Mouse (Mus musculus) kidney, adult 9 months (tissue): ENCODE measurements at regions not wholly inside any gene's neighbourhood (a gene's known extent, or its start where the extent isn't known, plus 50 kb on each side); places are given as distances from the start of the nearest gene placed in this dataset.

Experiments used
- DNase-seq: peaks from one replicate; pipeline ENCODE4 v3.0.0; 2022

DNA sequence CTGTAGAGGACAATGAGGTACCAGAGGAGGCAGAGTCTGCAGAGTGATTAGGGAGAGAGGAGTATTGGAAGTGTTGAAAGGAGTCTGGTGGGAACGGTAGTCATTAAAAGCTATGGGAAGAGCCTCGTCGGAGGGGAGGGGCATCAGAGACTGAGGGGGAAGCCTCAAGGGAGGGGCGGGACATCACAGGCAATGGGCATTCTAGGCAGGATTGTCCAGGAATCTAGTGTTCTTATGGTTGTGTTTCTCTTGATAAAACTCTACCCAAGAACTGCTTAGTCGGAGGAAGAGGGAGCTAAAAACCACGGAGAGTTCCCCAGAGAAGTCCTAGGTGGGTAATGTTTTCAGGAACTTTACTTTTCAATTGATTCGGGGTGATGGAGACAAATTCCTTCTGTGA, 90.2 kb downstream of the Sec23ip start:
- no peak for DNase-seq

- no peak for DNase-seq
Measured at GRCm38 (mm10) chr7:128836435-128836834, 91.7 kb downstream of the Sec23ip start.

GRCm38 (mm10) chr7:128842561-128842960, 97.8 kb downstream of the Sec23ip start:
- no peak for DNase-seq

DNA sequence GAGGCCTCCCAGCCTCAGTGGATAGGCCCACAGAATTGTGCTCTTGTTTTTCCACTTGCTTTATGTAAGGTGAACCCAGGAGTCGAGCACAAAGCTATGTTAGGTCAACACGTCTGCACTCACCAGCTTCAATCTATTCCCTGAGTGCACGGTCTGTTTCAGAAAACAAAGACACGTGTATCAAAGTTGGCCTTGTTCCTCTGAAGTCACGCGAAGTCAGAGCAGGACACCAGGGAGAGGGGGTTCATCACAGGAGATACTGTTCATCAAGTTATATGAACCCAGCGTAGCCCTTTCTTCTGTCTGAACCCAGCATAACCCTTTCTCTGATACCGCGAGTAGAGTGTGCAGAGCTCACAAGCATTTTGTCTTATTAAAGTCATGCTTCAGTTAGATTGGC, 98.8 kb downstream of the Sec23ip start:
- DNase-seq: no peak

DNA sequence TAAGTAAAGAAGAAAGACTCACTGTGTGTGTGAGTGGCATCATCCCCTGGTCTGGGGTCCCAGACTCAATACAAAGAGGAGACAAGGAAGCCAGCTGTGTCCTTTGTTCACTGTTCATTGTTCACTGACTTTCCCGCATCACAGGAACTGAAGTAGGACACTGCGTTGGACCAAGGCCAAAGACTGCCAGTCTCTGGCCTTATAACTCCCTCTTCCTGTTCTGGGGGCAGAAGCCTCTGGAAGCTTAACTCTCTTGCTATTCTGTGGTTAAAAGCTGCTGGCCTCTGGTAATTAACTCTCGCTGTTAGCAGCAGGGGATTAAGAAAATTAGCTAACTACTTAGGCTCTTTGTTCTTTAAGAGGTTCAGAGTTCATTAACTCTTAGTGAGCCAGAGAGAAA, 104.5 kb downstream of the Sec23ip start:
- no peak for DNase-seq

DNA sequence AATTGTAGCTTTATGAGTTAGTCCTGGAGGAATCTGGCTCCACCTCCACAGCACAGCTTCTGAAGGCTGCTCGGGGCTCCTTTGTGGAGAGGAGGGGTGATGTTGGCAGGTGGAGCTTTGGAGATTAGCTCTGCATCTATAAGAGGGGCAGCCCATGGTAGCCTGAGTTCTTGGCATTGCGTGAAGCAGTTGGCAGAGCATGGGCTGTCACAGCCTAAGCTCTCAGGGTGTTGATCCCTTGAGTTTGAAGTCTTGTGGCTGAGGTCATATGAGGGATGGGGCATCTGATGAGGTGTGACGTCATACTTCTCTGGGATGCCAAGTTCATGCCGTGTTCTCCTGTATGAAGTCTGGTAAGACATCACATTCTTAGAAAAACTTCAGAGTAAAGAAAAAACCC, 109.5 kb downstream of the Sec23ip start:
- no peak for DNase-seq

- no peak for DNase-seq
Measured at GRCm38 (mm10) chr7:128854690-128855343, 110.1 kb downstream of the Sec23ip start.

GRCm38 (mm10) chr7:128860141-128860540, 115.4 kb downstream of the Sec23ip start:
- peak; percentile 65 for DNase-seq

GRCm38 (mm10) chr7:128860709-128861108, 116.0 kb downstream of the Sec23ip start:
- peak; percentile 16 for DNase-seq

DNA sequence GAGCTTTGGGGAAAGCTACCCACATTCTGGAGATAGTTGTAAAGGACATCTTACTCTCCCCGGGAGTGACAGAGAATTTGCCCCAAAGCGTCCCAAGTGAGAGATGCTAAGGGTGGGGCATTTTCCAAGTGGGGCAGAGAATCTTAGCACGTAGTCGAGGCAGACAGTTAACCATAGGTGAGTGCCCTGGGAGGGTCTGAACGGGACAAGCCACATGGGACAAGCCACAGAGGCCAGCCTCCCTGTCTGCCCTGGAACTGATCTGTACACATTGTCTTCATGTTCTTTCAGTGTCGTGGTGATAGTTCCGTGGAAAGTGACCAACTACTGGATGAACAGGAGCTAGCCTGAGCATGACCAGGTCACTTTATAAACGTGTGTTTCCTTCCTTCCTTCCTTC, 116.6 kb downstream of the Sec23ip start:
- no peak for DNase-seq

GRCm38 (mm10) chr7:128868799-128869198, 124.1 kb downstream of the Sec23ip start:
- no peak for DNase-seq

GRCm38 (mm10) chr7:128884015-128884414, 139.3 kb downstream of the Sec23ip start:
- DNase-seq: no peak

- no peak for DNase-seq
Measured at GRCm38 (mm10) chr7:128885551-128885950, 140.8 kb downstream of the Sec23ip start.

GRCm38 (mm10) chr7:128910134-128910533, 165.4 kb downstream of the Sec23ip start:
- no peak for DNase-seq

DNA sequence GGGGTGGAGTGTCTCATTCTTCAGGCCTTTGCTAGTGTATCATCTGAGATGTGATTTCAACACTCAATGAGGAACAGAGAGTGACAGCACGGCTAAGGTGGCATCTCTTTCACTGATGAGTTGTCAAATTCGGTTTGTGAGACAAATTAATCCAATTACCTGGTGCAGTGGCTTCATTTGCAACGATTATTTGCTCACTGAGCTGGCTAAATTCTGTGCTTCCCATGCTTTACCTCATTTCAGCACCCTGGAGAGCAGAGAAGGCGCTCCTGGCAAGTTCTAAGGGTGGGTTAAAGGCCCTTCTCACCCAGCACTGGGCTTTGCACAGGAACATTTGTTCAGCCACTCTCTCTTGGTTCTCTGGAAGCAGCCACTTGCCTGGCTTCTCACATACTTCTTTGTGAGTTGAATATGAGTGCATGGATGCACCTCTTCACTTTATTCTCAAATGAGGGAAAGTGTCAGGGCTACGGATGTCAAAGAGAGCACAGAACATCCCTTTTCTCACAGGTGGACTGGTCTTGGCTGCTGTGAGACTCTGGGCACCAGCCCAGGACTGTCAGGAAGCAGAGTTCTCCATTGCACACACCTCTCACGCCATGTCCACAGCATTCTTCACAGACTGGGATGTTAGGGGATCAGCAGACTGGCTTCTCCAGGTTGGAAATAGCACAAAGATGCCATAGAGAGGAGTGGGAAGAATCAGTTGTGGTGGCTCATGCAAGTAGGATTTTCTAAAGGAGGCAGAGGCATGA, 193.4 kb downstream of the Sec23ip start:
- peak; percentile 3 for DNase-seq

- no peak for DNase-seq
Measured at GRCm38 (mm10) chr7:128960575-128960974, 215.8 kb downstream of the Sec23ip start.

DNA sequence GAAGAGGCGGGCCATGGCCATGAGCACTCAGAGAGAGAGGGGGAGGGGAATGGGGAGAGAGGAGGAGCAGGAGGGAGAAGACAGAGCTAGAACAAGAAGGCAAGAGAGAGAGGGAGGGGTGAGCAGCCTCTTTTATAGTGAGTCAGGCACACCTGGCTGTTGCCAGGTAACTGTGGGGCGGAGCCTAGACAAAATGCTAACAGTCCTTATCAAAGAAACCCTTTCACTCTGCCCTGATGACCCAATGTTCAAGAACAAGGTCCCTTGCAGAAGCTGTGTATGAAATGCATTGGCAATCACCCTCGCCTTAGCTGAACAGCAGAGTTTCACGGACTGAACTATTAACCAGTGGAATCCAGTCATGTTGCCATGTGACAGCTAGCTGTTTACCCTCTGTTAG, 235.2 kb downstream of the Sec23ip start:
- no peak for DNase-seq

GRCm38 (mm10) chr7:128980827-128981226, 236.1 kb downstream of the Sec23ip start:
- peak; percentile 2 for DNase-seq

- no peak for DNase-seq
Measured at GRCm38 (mm10) chr7:128998759-128999158, 254.0 kb downstream of the Sec23ip start.

DNA sequence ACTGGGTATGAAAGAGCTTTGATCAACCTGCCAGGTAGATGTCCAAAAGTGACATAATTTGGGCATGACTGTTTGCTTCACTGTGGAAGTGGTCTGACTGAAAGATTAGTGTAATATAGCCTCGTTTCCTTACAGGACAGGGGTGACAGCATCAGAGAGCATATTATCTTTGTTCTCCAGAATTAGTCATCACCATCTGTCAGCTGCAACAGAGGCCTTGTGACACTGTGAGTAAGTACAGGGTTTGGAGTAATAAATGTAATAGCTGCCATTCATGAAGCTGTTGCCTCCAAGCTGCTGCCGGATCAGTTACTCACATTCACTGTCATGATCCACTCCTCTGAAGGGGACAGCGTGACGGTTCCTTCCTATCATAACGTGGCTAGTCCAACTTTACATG, 254.4 kb upstream of the Plpp4 start:
- no peak for DNase-seq

GRCm38 (mm10) chr7:129003150-129003549, 253.7 kb upstream of the Plpp4 start:
- no peak for DNase-seq

GRCm38 (mm10) chr7:129016353-129016752, 240.5 kb upstream of the Plpp4 start:
- DNase-seq: no peak

DNA sequence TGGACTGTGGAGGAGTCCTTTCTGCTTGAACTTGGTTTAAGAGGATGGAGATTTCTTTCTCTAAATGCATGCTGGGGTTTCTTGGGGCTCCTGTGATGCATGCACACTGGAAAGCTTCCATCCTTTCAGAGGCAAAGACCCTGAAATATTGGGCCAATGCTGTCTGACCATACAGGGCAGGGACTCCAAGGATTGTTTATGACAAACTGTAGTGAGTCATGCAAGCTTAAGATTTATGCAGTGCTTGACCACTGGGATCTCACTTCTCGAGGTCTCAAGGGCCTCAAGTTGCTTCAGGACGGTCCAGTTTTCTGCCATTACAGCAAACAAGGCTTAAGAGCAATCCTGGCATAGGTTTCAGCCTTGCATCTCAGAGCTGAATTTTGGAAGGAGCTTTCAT, 229.7 kb upstream of the Plpp4 start:
- no peak for DNase-seq

DNA sequence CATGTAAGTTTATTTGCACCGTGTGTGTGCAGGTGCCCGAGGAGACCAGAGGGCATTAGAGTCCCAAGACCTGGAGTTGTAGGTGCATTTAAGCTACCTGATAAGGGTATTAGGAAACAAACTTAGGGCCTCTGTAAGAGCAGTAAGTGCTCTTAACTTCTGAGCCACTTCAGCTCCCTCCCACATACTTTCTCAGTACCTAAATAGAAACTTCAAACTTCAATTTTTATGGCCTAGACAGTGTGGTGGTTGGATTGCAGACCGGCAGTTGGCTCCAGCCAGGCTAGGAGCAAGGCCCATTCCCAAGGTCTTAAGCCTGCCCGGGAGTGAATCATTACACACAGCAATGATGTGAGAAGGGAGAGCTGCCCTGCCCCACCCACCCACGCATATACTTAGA, 208.8 kb upstream of the Plpp4 start:
- DNase-seq: no peak

DNA sequence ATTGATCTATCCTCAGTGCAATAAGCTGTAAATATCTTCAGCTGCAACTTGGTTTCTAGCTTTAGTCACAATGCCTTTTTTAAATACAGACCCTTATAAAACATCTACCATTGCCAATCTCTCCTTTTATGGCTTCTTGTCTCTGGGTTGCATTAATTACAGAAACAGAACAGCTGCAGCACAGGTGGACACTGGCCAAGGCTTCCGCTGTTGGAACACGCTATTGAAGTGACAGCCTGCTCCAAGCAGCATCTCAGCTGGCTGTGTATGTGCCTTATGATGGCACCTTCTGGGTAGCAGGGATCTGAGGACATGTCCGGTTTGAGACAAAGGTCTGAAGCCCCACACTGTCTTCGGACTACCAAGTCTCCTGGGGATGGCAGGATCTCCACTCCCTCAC, 207.1 kb upstream of the Plpp4 start:
- no peak for DNase-seq
